Mouse (Mus musculus) Muller cell, postnatal 12 days (primary cell): ENCODE measurements around the gene Olfr954.

Source experiments
- DNase-seq: peaks from one replicate; pipeline ENCODE4 v3.0.0-alpha.2; 2015; ENCODE audit errors: inconsistent ontology term

Gene Olfr954

GRCm38 (mm10) chr9:39456401-39456800 lies at the start of gene Olfr954:
Gene Olfr954 (plus strand): TSS chr9:39456701.
- no peak for DNase-seq

- DNase-seq, result no peak
These were observed 29.5 kb upstream of the Olfr954 start, which contains the start of gene Olfr952 for GRCm38 (mm10) chr9:39427048-39427447. Gene Olfr952 (minus strand): TSS chr9:39427148.

GRCm38 (mm10) chr9:39471844-39472243 lies 15.3 kb downstream of the Olfr954 start, which contains the start of gene Olfr955:
Gene Olfr955 (minus strand): TSS chr9:39471944.
- no peak for DNase-seq

- DNase-seq, result no peak
These were observed 37.4 kb downstream of the Olfr954 start, which contains the start of gene Olfr44 for GRCm38 (mm10) chr9:39493895-39494294. Gene Olfr44 (minus strand): TSS chr9:39493995.

- DNase-seq, result peak; percentile 3
These were observed 52.5 kb downstream of the Olfr954 start for GRCm38 (mm10) chr9:39508998-39509397.

GRCm38 (mm10) chr9:39509412-39509811 lies 52.9 kb downstream of the Olfr954 start:
- no peak for DNase-seq
